Mouse (Mus musculus) frontal cortex, postnatal 36 days (tissue): ENCODE results near the gene Polr2e.

Experiments used
- DNase-seq, 2 experiments: peaks; one replicate each; pipeline ENCODE4 v3.0.0; 2022; ENCODE audit warnings: low spot score in 2 of 2

Gene Polr2e

DNA sequence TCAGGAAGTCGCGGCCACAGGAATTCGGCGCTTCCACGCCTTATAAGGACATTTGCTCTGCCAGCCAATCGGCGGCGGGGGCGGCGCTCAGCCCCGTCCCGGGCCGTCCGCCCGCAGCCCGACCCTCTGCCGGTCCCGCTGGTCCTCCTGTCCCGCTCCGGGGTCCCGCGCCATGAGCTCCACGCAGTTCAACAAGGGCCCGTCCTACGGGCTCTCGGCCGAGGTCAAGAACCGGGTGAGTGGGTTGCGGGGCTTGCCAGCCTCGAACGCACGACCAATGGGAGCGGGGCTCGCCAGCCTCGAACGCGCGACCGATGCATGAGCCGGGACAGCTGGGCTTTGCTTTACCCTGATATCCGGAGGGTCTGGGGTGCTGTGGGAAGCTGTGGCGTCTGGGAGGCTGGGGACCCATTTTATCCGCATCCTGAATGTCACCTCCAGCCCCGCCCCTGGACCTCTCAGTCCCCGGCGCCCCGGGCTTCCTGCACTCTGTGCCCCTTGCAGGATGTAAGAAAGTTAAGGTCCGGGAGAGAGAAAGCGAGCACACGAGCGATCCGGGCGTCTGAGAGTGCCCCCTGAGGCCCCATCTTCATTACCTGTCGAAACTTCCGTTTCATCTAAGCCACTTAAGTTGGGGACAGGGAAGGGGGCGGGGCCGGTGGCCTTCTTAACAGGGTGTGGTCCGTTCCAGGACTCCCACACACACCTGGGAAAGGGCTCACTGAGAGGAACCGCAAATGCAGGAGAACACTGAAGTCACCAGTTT, 50.9 kb downstream of the Polr2e start, which contains the start of gene Cnn2:
Cnn2 (plus strand) TSS at position 79 of the 766 bp plus-strand sequence.
- DNase-seq = no peak

GRCm38 (mm10) chr10:79987771-79988505, 51.7 kb downstream of the Polr2e start:
- no peak for DNase-seq

DNA sequence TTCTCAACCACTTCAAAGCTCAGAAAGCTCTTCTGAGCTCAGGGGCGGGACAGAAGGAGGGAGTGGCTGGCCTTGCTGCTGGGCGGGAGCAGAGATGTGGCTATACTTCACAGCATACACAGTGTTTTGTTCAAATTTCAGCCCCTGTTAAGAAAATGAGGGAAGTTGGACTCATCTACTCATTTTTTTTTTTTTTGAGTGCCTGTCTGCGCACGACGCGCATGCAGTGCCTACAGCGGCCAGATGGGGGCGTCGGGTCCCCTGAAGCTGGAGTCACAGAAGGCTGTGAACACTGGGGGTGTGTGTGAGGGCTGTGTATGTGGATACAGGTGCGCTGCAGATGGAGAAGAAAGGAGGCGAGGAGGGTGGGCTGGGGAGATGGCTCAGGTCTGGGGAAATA, 52.6 kb downstream of the Polr2e start:
- peak; percentile 75 to 83 for DNase-seq

GRCm38 (mm10) chr10:79986232-79986878, 53.2 kb downstream of the Polr2e start:
- DNase-seq = no peak
